Mouse (Mus musculus) layer of hippocampus, adult 9-11 months (tissue): ENCODE measurements around the gene Tcf3.

Source experiments
- DNase-seq: peaks from one replicate; pipeline ENCODE4 v3.0.0; 2022

Gene Tcf3

GRCm38 (mm10) chr10:80433513-80434232, at the start of gene Tcf3:
Gene Tcf3, minus strand, starts transcription at chr10:80433647.
- peak; percentile 98 for DNase-seq

GRCm38 (mm10) chr10:80481002-80481401, 47.6 kb upstream of the Tcf3 start:
- no peak for DNase-seq

- no peak for DNase-seq
Measured at GRCm38 (mm10) chr10:80478531-80478930, 45.1 kb upstream of the Tcf3 start.

- DNase-seq: peak; percentile 88
Measured at GRCm38 (mm10) chr10:80475290-80475959, 42.0 kb upstream of the Tcf3 start.

- no peak for DNase-seq
Measured at GRCm38 (mm10) chr10:80465066-80465465, 31.6 kb upstream of the Tcf3 start.

GRCm38 (mm10) chr10:80464381-80465035, 31.1 kb upstream of the Tcf3 start:
- no peak for DNase-seq

GRCm38 (mm10) chr10:80461346-80461745, 27.9 kb upstream of the Tcf3 start:
- no peak for DNase-seq

GRCm38 (mm10) chr10:80460324-80460723, 26.9 kb upstream of the Tcf3 start:
- DNase-seq: no peak

GRCm38 (mm10) chr10:80459671-80460070, 26.2 kb upstream of the Tcf3 start:
- DNase-seq: no peak

- DNase-seq: no peak
Measured at GRCm38 (mm10) chr10:80459236-80459635, 25.8 kb upstream of the Tcf3 start.

GRCm38 (mm10) chr10:80455697-80456096, 22.2 kb upstream of the Tcf3 start:
- DNase-seq: no peak

GRCm38 (mm10) chr10:80454781-80455180, 21.3 kb upstream of the Tcf3 start:
- DNase-seq: no peak

GRCm38 (mm10) chr10:80453601-80454000, 20.2 kb upstream of the Tcf3 start:
- DNase-seq: no peak

GRCm38 (mm10) chr10:80450599-80450998, 17.2 kb upstream of the Tcf3 start:
- DNase-seq: no peak

- DNase-seq: peak; percentile 61
Measured at GRCm38 (mm10) chr10:80445898-80446601, 12.6 kb upstream of the Tcf3 start.

GRCm38 (mm10) chr10:80445052-80445451, 11.6 kb upstream of the Tcf3 start:
- DNase-seq: no peak

GRCm38 (mm10) chr10:80444339-80445045, 11.0 kb upstream of the Tcf3 start:
- no peak for DNase-seq

- no peak for DNase-seq
Measured at GRCm38 (mm10) chr10:80443575-80444278, 10.3 kb upstream of the Tcf3 start.

GRCm38 (mm10) chr10:80442989-80443388, 9.5 kb upstream of the Tcf3 start:
- no peak for DNase-seq

GRCm38 (mm10) chr10:80441598-80441997, 8.2 kb upstream of the Tcf3 start:
- DNase-seq: no peak

GRCm38 (mm10) chr10:80440031-80440430, 6.6 kb upstream of the Tcf3 start:
- DNase-seq: no peak

- no peak for DNase-seq
Measured at GRCm38 (mm10) chr10:80437973-80438372, 4.5 kb upstream of the Tcf3 start.
